Mouse (Mus musculus) stomach, postnatal 0 days (tissue): ENCODE measurements around the gene Ceacam18. TPM values are rescaled to one million over a fixed set of nuclear protein-coding genes. Genes with fewer than 3 reads are reported as not detected.
A peak's percentile ranks its signal among the peaks of the same experiment; 100 is the strongest.
"Not testable (repeated sequence)": the region's sequence is repeated elsewhere in the genome, so short reads cannot be mapped to it uniquely, and the experiment has no call there.

Experiments
- ATAC-seq: fragments of 200-750 bp; cut with Nextera tagmentation; 2 replicates; pipeline ENCODE4 v1.8.0; 2017; ENCODE audit not compliant: low FRiP score, low TSS enrichment
- DNase-seq: peaks from one replicate; pipeline ENCODE4 v3.0.0-alpha.2; 2016; ENCODE audit warnings: low spot score
- H3K27ac ChIP-seq: fragments of 300-500 bp; sonication (generic); replicated peaks from 2 replicates; pipeline ENCODE4 v1.5.1; 2014; ENCODE audit warnings: mild to moderate bottlenecking, control low read depth
- H3K27me3 ChIP-seq: fragments of 300-500 bp; sonication (generic); 2 replicates; pipeline ENCODE4 v1.6.1; 2014; ENCODE audit warnings: low read length; ENCODE audit not compliant: control insufficient read depth, insufficient read depth
- H3K36me3 ChIP-seq: fragments of 300-500 bp; sonication (generic); 2 replicates; pipeline ENCODE4 v1.6.1; 2014; ENCODE audit warnings: low read length, mixed read lengths; ENCODE audit not compliant: control insufficient read depth, insufficient read depth
- H3K4me1 ChIP-seq: fragments of 300-500 bp; sonication (generic); replicated peaks from 2 replicates; pipeline ENCODE4 v1.6.1; 2014; ENCODE audit warnings: antibody characterized with exemption; ENCODE audit not compliant: control insufficient read depth, insufficient read depth
- H3K4me2 ChIP-seq: fragments of 300-500 bp; sonication (generic); replicated peaks from 2 replicates; pipeline ENCODE4 v1.6.1; 2014; ENCODE audit warnings: low read depth, mild to moderate bottlenecking, control low read depth, moderate library complexity
- H3K4me3 ChIP-seq: fragments of 300-500 bp; sonication (generic); 2 replicates; pipeline ENCODE4 v1.5.1; 2014; ENCODE audit warnings: low read depth, low read length, control low read depth
- H3K9ac ChIP-seq: fragments of 300-500 bp; sonication (generic); 2 replicates; pipeline ENCODE4 v1.6.1; 2014; ENCODE audit warnings: mild to moderate bottlenecking, low read length, control low read depth, mixed read lengths
- H3K9me3 ChIP-seq: fragments of 300-500 bp; sonication (generic); 2 replicates; pipeline ENCODE4 v1.6.1; 2016; ENCODE audit warnings: low read length; ENCODE audit not compliant: control insufficient read depth
- CTCF ChIP-seq: IDR thresholded peaks from 2 replicates; pipeline ENCODE4 v1.5.1; 2016; ENCODE audit warnings: antibody characterized with exemption, low read depth, mild to moderate bottlenecking, moderate library complexity
- EP300 ChIP-seq: optimal IDR thresholded peaks from 2 replicates; pipeline ENCODE3; 2016; ENCODE audit warnings: antibody characterized with exemption
- WGBS: fragments of 180-500 bp; shearing (Covaris S2); extraction: QIAGEN DNeasy Blood & Tissue Kit; methylation state at CpG from one replicate; pipeline ENCODE4 v1.1.7; 2014; 5-methylcytosine and 5-hydroxymethylcytosine counted together
- polyA plus RNA-seq: library from polyadenylated mRNA; unstranded; fragments of >200 nt; fragmentation: Nextera tagmentation; extraction: Ambion mirVana; gene quantifications from 2 replicates; pipeline ENCODE4 v1.2.1, GENCODE M21; 2015

The Ceacam18 gene
- polyA plus RNA-seq, 1 experiment from 2014 or later = 0.07 TPM

DNA sequence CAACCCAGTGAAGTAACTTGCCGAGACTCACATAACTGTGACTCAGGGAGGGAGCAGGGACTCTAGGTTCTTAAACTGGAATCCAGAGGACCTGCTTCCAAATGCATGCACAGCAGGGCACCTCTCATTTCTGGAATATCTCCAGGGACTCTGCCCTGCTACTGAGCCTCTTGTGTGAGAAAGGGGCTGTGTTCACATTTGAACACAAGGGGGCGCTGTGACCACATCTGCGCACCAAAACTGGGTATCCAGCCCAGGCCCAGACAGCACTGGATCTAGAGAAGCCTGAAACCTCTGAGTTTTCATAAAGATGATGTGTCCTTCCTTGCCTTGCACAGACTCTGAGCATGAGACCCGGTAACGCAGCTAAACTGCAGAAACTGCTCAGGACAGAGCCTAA lies 46.5 kb downstream of the Ceacam18 start:
- DNase-seq (peak; percentile 68), ATAC-seq (peak; percentile 41; the same call in 1 of the 2 replicates)
- Histone ChIP-seq H3K36me3 (peaks cover 13% of the 10 kb centered on the region), H3K4me2 (no peak overlapping the region), H3K9me3 (no peaks in the 10 kb centered on the region), H3K9ac (no peak overlapping the region), H3K4me3 (no peak overlapping the region), H3K27ac (no peak overlapping the region), H3K4me1 (no peaks in the 10 kb centered on the region), H3K27me3 (no peaks in the 10 kb centered on the region)
- WGBS = 19% methylated on average over 5 of the region's 5 CpGs
- no peak for TF ChIP-seq EP300
- peak; percentile 93 for TF ChIP-seq CTCF

- H3K36me3 ChIP-seq, H3K4me3 ChIP-seq, H3K4me1 ChIP-seq, DNase-seq, H3K9me3 ChIP-seq, H3K4me2 ChIP-seq, H3K27ac ChIP-seq, H3K9ac ChIP-seq, ATAC-seq, H3K27me3 ChIP-seq: not testable (repeated sequence)
- TF ChIP-seq CTCF = peak; percentile 60
- WGBS = 62% methylated on average over 1 of the region's 1 CpGs
Measured at GRCm38 (mm10) chr7:43682511-43682910, 48.0 kb downstream of the Ceacam18 start.

GRCm38 (mm10) chr7:43685088-43685487 lies 50.6 kb downstream of the Ceacam18 start:
- Histone ChIP-seq H3K9me3 (no peaks in the 10 kb centered on the region), H3K4me3 (no peak overlapping the region), H3K4me1 (no peaks in the 10 kb centered on the region), H3K27me3 (no peaks in the 10 kb centered on the region), H3K36me3 (no peaks in the 10 kb centered on the region), H3K9ac (no peak overlapping the region), H3K27ac (no peak overlapping the region), H3K4me2 (no peak overlapping the region)
- no peak for TF ChIP-seq EP300
- no peak for TF ChIP-seq CTCF
- DNase-seq = no peak
- WGBS = 43% methylated on average over 7 of the region's 7 CpGs
- no peak for ATAC-seq

DNA sequence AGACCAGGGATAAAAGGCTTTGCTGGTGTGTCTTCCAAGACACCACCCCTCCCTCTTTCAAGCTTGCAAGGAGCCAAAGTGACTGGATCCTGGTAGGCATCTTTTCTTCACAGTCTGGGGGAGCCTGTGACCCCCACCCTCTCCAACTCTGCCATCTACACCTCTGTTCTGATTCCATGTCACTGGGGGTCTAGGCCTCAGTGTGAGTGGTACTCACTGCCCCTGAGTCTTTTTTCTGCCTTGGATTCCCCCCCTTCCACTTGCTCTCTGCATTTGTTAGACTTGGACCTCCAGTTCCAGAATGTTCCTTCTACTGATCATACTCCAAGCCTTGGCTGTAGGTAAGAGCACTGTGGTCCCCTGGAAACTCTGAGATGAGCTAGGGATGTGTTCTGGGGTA lies 55.6 kb downstream of the Ceacam18 start, which contains the start of gene Klk14:
Gene Klk14, plus strand, starts transcription at position 301 of the 400 bp plus-strand sequence.
- Histone ChIP-seq H3K9me3 (no peaks in the 10 kb centered on the region), H3K27ac (no peak within 1 kb of the TSS), H3K27me3 (no peaks in the 10 kb centered on the region), H3K4me2 (no peak within 1 kb of the TSS), H3K4me3 (no peak within 1 kb of the TSS), H3K9ac (no peak within 1 kb of the TSS), H3K36me3 (no peaks in the 10 kb centered on the region), H3K4me1 (no peaks in the 10 kb centered on the region)
- ATAC-seq = no peak
- TF ChIP-seq EP300 = no peak
- no peak for TF ChIP-seq CTCF
- DNase-seq = no peak

Other genes starting within 250 kb of the Ceacam18 start
- 0.12 and 0.17 TPM in 2 replicates for gene Siglecg, start 226.5 kb upstream of the Ceacam18 start, polyA plus RNA-seq
- gene Lim2, start 207.0 kb upstream of the Ceacam18 start, polyA plus RNA-seq = 0.11 and 0.23 TPM in 2 replicates
- gene Nkg7, start 197.6 kb upstream of the Ceacam18 start, polyA plus RNA-seq = 0.62 and 0.79 TPM in 2 replicates
- not detected in 2 replicates for gene Cldnd2, start 193.9 kb upstream of the Ceacam18 start, polyA plus RNA-seq
- 513 and 521 TPM in 2 replicates for gene Etfb, start 190.6 kb upstream of the Ceacam18 start, polyA plus RNA-seq
- 0.34 and 0.46 TPM in 2 replicates for gene Gm45233, start 190.6 kb upstream of the Ceacam18 start, polyA plus RNA-seq
- gene Vsig10l, start 171.6 kb upstream of the Ceacam18 start, polyA plus RNA-seq = 36.1 and 40.5 TPM in 2 replicates
- 0.34 and 0.35 TPM in 2 replicates for gene Iglon5, start 144.6 kb upstream of the Ceacam18 start, polyA plus RNA-seq
- gene 4931406B18Rik, start 128.8 kb upstream of the Ceacam18 start, polyA plus RNA-seq = 0.02 TPM in 1 of 2 replicates, not detected in the other
- gene Cd33, start 90.3 kb upstream of the Ceacam18 start, polyA plus RNA-seq = 2.0 and 2.1 TPM in 2 replicates
- gene Zfp658, start 72.5 kb upstream of the Ceacam18 start, polyA plus RNA-seq = 1.2 TPM in 2 replicates
- 4.2 and 4.6 TPM in 2 replicates for gene Zfp719, start 55.1 kb upstream of the Ceacam18 start, polyA plus RNA-seq
- not detected in 2 replicates for gene Zfp819, start 27.5 kb upstream of the Ceacam18 start, polyA plus RNA-seq
- 0.87 and 1.3 TPM in 2 replicates for gene Siglece, start 25.5 kb downstream of the Ceacam18 start, polyA plus RNA-seq
- 8.5 and 9.0 TPM in 2 replicates for gene Ctu1, start 37.3 kb downstream of the Ceacam18 start, polyA plus RNA-seq
- gene Klk14, start 55.7 kb downstream of the Ceacam18 start, polyA plus RNA-seq = 4.5 and 5.8 TPM in 2 replicates
- gene Klk13, start 77.9 kb downstream of the Ceacam18 start, polyA plus RNA-seq = 84.7 and 93.8 TPM in 2 replicates
- gene Klk12, start 134.2 kb downstream of the Ceacam18 start, polyA plus RNA-seq = 34.9 and 36.2 TPM in 2 replicates
- gene Klk11, start 139.9 kb downstream of the Ceacam18 start, polyA plus RNA-seq = 52.3 and 54.6 TPM in 2 replicates
- gene Klk10, start 146.3 kb downstream of the Ceacam18 start, polyA plus RNA-seq = 313 and 335 TPM in 2 replicates
- gene Klk9, start 157.2 kb downstream of the Ceacam18 start, polyA plus RNA-seq = 101 and 118 TPM in 2 replicates
- gene Klk8, start 162.9 kb downstream of the Ceacam18 start, polyA plus RNA-seq = 139 and 155 TPM in 2 replicates
- 56.5 and 56.8 TPM in 2 replicates for gene Klk7, start 176.6 kb downstream of the Ceacam18 start, polyA plus RNA-seq
- gene Klk6, start 189.8 kb downstream of the Ceacam18 start, polyA plus RNA-seq = 11.3 and 23.9 TPM in 2 replicates
- gene Klk5, start 207.3 kb downstream of the Ceacam18 start, polyA plus RNA-seq = 74.9 and 79.6 TPM in 2 replicates
- gene Klk4, start 246.5 kb downstream of the Ceacam18 start, polyA plus RNA-seq = not detected in 2 replicates